Mouse (Mus musculus): ENCODE data around the gene Troap. TPM values are rescaled to one million over a fixed set of nuclear protein-coding genes. Genes with fewer than 3 reads are reported as not detected.

Troap gene
- 8.4 and 10.0 TPM in 2 replicates for polyA plus RNA-seq (2015; fragmentation: Nextera tagmentation; extraction: Ambion mirVana)

DNA sequence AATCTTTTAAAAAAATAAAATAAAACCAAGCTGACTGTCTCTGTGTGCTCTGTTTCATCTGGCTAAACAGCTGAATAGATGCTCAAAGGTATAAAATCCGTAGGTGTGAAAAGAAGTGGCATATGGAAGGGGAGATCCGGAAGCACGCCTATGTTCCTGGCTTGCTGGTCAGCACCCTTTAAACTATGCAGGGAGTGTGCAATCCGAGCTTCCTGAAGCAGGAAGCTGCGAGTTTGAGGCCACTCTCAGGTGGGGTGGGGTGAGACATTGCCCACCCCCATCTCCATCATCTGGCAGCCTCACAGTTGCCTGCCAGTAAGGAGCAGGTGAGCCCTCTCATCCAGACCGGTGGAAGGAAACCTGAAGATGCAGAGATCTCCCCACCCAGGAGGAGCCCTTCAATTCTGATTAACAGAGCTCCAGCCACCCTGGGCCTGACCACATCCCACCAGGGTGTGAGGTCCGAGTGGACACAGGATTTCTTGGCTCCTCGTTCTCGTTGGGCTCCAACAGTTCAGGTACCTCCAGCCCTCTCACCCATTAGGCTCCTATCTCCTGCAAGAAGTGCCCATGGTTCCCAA lies at the start of gene Troap:
Gene Troap (plus strand): TSS at position 557 of the 581 bp plus-strand sequence.
- Histone ChIP-seq H3K4me2 (peak within 1 kb of the TSS; percentile 90), H3K9me3 (no peaks in the 10 kb centered on the region), H3K4me3 (peak within 1 kb of the TSS; percentile 53), H3K4me1 (replicated peaks) (peaks cover 17% of the 10 kb centered on the region), H3K9ac (peak within 1 kb of the TSS; percentile 86), H3K27ac (peak within 1 kb of the TSS; percentile 98), H3K27me3 (peaks cover 6% of the 10 kb centered on the region), H3K36me3 (no peaks in the 10 kb centered on the region)
- WGBS: 24% methylated on average over 9 of the region's 9 CpGs
- ATAC-seq (ENCODE audit: low FRiP score): peak; percentile 73

DNA sequence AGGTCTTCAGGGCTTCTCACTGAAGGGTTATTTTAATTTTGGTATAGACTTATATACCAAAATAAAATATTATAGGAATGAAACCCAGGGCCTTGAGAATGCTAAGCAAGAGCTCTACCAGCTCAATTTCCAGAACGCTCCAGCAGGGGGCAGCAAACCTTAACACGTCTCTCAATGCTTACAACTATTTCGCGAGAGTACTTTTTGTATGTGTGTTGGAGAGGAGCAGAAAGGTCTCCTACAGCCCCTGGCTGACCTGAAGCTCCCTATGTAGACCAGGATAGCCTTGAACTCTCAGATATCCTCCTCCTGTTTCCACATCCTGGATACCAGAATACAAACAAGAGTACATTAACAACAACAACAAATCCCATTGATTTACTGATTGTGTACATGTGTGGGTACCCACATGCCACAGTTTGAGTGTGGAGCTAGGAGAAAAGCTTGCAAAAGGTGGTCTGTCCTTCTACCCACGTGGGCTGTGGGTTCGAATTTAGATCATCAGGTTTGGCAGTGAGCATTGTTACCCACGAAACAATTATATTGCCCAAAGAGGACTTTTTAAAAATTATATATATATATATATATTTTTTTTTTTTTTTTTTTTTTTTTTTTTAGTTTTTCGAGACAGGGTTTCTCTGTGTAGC lies 49.6 kb upstream of the Troap start:
- Histone ChIP-seq H3K27ac (no peak overlapping the region), H3K4me2 (no peak overlapping the region), H3K36me3 (no peaks in the 10 kb centered on the region), H3K9me3 (no peaks in the 10 kb centered on the region), H3K9ac (no peak overlapping the region), H3K4me3 (no peak overlapping the region), H3K4me1 (replicated peaks) (peaks cover 8% of the 10 kb centered on the region), H3K27me3 (peaks cover 14% of the 10 kb centered on the region)
- no peak for ATAC-seq (ENCODE audit: low FRiP score)
- 26% methylated on average over 7 of the region's 8 CpGs for WGBS

- no peaks in the 10 kb centered on the region for H3K36me3 ChIP-seq
- ATAC-seq (ENCODE audit: low FRiP score): no peak
- 75% methylated on average over 13 of the region's 13 CpGs for WGBS
- H3K4me3 ChIP-seq: no peak overlapping the region
- H3K27me3 ChIP-seq: peaks cover 18% of the 10 kb centered on the region
- H3K4me1 ChIP-seq (replicated peaks): peaks cover 14% of the 10 kb centered on the region
- H3K27ac ChIP-seq: no peak overlapping the region
- no peak overlapping the region for H3K9ac ChIP-seq
- no peaks in the 10 kb centered on the region for H3K9me3 ChIP-seq
- no peak overlapping the region for H3K4me2 ChIP-seq
Observed at GRCm38 (mm10) chr15:99025414-99025813, 49.0 kb upstream of the Troap start.

DNA sequence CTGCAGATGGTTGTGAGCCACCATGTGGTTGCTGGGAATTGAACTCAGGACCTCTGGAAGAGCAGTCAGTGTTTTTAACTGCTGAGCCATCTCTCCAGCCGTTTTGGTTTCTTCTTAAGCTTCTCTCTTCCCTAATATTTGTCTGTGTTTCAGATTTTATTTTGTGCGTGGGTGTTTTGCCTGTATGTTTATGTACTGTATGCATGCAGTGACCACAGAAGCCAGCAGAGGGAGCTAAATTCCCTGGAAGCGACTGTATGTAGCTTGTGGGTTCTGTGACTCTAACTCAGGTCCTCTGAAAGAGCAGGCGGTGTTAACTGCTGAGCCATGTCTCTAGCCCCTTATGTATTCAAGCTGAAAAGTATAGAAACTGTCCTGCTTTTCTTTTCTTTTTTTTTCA lies 48.1 kb upstream of the Troap start:
- Histone ChIP-seq H3K4me2 (no peak overlapping the region), H3K9ac (no peak overlapping the region), H3K4me3 (no peak overlapping the region), H3K27me3 (peaks cover 24% of the 10 kb centered on the region), H3K4me1 (replicated peaks) (peaks cover 18% of the 10 kb centered on the region), H3K9me3 (no peaks in the 10 kb centered on the region), H3K36me3 (no peaks in the 10 kb centered on the region), H3K27ac (no peak overlapping the region)
- 54% methylated on average over 4 of the region's 4 CpGs for WGBS
- no peak for ATAC-seq (ENCODE audit: low FRiP score)

DNA sequence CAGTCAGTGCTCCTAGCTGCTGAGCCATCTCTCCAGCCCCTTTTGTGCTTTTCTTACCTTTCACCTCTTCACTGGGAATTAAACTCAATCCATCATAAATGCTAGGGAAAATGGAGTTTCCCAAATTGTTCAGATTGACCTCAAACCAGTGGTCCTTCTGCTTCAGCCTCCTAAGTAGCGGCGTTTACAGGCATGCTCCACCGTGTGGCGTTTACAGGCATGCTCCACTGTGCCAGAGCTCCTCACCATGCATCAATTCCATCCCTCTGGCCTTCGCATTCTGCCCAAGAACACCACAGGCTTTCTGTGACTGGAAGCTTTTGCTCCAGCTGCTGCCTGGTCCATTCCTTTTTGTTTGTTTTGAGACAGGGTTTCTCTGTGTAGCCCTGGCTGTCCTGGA lies 47.3 kb upstream of the Troap start:
- Histone ChIP-seq H3K4me1 (replicated peaks) (peaks cover 21% of the 10 kb centered on the region), H3K9me3 (no peaks in the 10 kb centered on the region), H3K4me3 (no peak overlapping the region), H3K27me3 (peaks cover 27% of the 10 kb centered on the region), H3K4me2 (no peak overlapping the region), H3K9ac (no peak overlapping the region), H3K36me3 (no peaks in the 10 kb centered on the region), H3K27ac (no peak overlapping the region)
- no peak for ATAC-seq (ENCODE audit: low FRiP score)
- WGBS: 63% methylated on average over 5 of the region's 5 CpGs

GRCm38 (mm10) chr15:99028874-99029458 lies 45.4 kb upstream of the Troap start:
- H3K4me3 ChIP-seq: peak overlapping the region; percentile 42
- WGBS: 3% methylated on average over 9 of the region's 10 CpGs
- H3K9me3 ChIP-seq: no peaks in the 10 kb centered on the region
- H3K9ac ChIP-seq: peak overlapping the region; percentile 56; the same call in 1 of the 2 replicates
- no peaks in the 10 kb centered on the region for H3K36me3 ChIP-seq
- H3K27me3 ChIP-seq: peaks cover 27% of the 10 kb centered on the region
- H3K4me1 ChIP-seq (replicated peaks): peaks cover 27% of the 10 kb centered on the region
- peak overlapping the region; percentile 70 for H3K4me2 ChIP-seq
- no peak for ATAC-seq (ENCODE audit: low FRiP score)
- 0 out of 2 replicates have a peak overlapping the region, but pooled peaks have one; percentile 35 for H3K27ac ChIP-seq

GRCm38 (mm10) chr15:99029619-99030584 lies 44.5 kb upstream of the Troap start, which contains the start of gene Tuba1c:
Gene Tuba1c (plus strand): TSS chr15:99029891.
- Histone ChIP-seq H3K9ac (peak within 1 kb of the TSS; percentile 56), H3K27me3 (peaks cover 27% of the 10 kb centered on the region), H3K27ac (peak within 1 kb of the TSS; percentile 35; the same call in 1 of the 2 replicates), H3K4me3 (peak within 1 kb of the TSS; percentile 42), H3K4me2 (peak within 1 kb of the TSS; percentile 70), H3K4me1 (replicated peaks) (peaks cover 27% of the 10 kb centered on the region), H3K9me3 (no peaks in the 10 kb centered on the region), H3K36me3 (no peaks in the 10 kb centered on the region)
- peak; percentile 68 for ATAC-seq (ENCODE audit: low FRiP score)
- WGBS: under 1% methylated on average over 52 of the region's 52 CpGs

- H3K36me3 ChIP-seq: no peaks in the 10 kb centered on the region
- peak overlapping the region; percentile 70 for H3K4me2 ChIP-seq
- peaks cover 27% of the 10 kb centered on the region for H3K27me3 ChIP-seq
- H3K4me1 ChIP-seq (replicated peaks): peaks cover 27% of the 10 kb centered on the region
- H3K4me3 ChIP-seq: peak overlapping the region; percentile 42
- ATAC-seq (ENCODE audit: low FRiP score): no peak
- H3K9ac ChIP-seq: peak overlapping the region; percentile 56; the same call in 1 of the 2 replicates
- H3K9me3 ChIP-seq: no peaks in the 10 kb centered on the region
- WGBS: 15% methylated on average over 26 of the region's 26 CpGs
- 0 out of 2 replicates have a peak overlapping the region, but pooled peaks have one; percentile 3 for H3K27ac ChIP-seq
Observed at GRCm38 (mm10) chr15:99030585-99031387, 43.6 kb upstream of the Troap start.

- peak overlapping the region; percentile 70; the same call in 1 of the 2 replicates for H3K4me2 ChIP-seq
- H3K27me3 ChIP-seq: peaks cover 27% of the 10 kb centered on the region
- no peak for ATAC-seq (ENCODE audit: low FRiP score)
- H3K9me3 ChIP-seq: no peaks in the 10 kb centered on the region
- no peak overlapping the region for H3K9ac ChIP-seq
- no peak overlapping the region for H3K27ac ChIP-seq
- WGBS: 82% methylated on average over 4 of the region's 4 CpGs
- H3K4me1 ChIP-seq (replicated peaks): peaks cover 27% of the 10 kb centered on the region
- H3K36me3 ChIP-seq: no peaks in the 10 kb centered on the region
- H3K4me3 ChIP-seq: peak overlapping the region; percentile 42; the same call in 1 of the 2 replicates
Observed at GRCm38 (mm10) chr15:99031388-99031675, 43.0 kb upstream of the Troap start.

- no peaks in the 10 kb centered on the region for H3K9me3 ChIP-seq
- peaks cover 27% of the 10 kb centered on the region for H3K4me1 ChIP-seq (replicated peaks)
- H3K27me3 ChIP-seq: peaks cover 27% of the 10 kb centered on the region
- no peak overlapping the region for H3K9ac ChIP-seq
- H3K27ac ChIP-seq: no peak overlapping the region
- H3K4me3 ChIP-seq: no peak overlapping the region
- H3K4me2 ChIP-seq: peak overlapping the region; percentile 21; the same call in 1 of the 2 replicates
- WGBS: 78% methylated on average over 9 of the region's 9 CpGs
- no peaks in the 10 kb centered on the region for H3K36me3 ChIP-seq
- no peak for ATAC-seq (ENCODE audit: low FRiP score)
Observed at GRCm38 (mm10) chr15:99032041-99032725, 42.2 kb upstream of the Troap start.

All from hindbrain, embryonic 13.5 days (tissue).